Mouse (Mus musculus) cerebellum, adult 2 months (tissue): ENCODE results near the gene Wdr31.

Source experiments
- CTCF ChIP-seq: fragments of 200-500 bp; IDR thresholded peaks from 2 replicates; pipeline ENCODE4 v1.5.1; 2011; ENCODE audit warnings: low read depth, mild to moderate bottlenecking, control low read depth, low read length, moderate library complexity, borderline replicate concordance; ENCODE audit not compliant: insufficient read depth
- POLR2A ChIP-seq: fragments of 200-500 bp; IDR thresholded peaks from 2 replicates; pipeline ENCODE4 v1.6.1; 2011; ENCODE audit warnings: low read length, control low read depth, borderline replicate concordance; ENCODE audit not compliant: insufficient read depth

- TF ChIP-seq CTCF = no peak
- TF ChIP-seq POLR2A = no peak
These were observed 32.3 kb upstream of the Wdr31 start for GRCm38 (mm10) chr4:62502969-62503368.
